Mouse (Mus musculus): Measurements from ENCODE around the gene Dcaf17. TPM values are rescaled to one million over a fixed set of nuclear protein-coding genes. Genes with fewer than 3 reads are reported as not detected.

Dcaf17 gene
- polyA plus RNA-seq (2014; fragmentation: Nextera tagmentation; extraction: Ambion mirVana): 29.2 and 34.1 TPM in 2 replicates

GRCm38 (mm10) chr2:71055300-71056114 is at the start of gene Dcaf17, which contains the start of gene Mettl8:
Dcaf17 (plus strand) TSS chr2:71055328.
Mettl8 (minus strand) TSS chr2:71055583.
- H3K4me2 ChIP-seq (replicated peaks; ENCODE audit: low read depth, low read length): peak within 1 kb of the TSS; percentile 75
- H3K27me3 ChIP-seq (ENCODE audit: control insufficient read depth, insufficient read depth, low read length): no peaks in the 10 kb centered on the region
- under 1% methylated on average over 57 of the region's 57 CpGs for WGBS
- H3K4me1 ChIP-seq (ENCODE audit: control insufficient read depth, insufficient read depth, low read length): 0 out of 2 replicates have a peak, but pooled peaks cover 3% of the 10 kb centered on the region
- no peaks in the 10 kb centered on the region for H3K9me3 ChIP-seq (ENCODE audit: control insufficient read depth, low read length)
- peak; percentile 98 for ATAC-seq (ENCODE audit: low FRiP score, low TSS enrichment)
- H3K9ac ChIP-seq (ENCODE audit: low read depth, low read length): peak within 1 kb of the TSS; percentile 90
- peak within 1 kb of the TSS; percentile 89 for H3K27ac ChIP-seq (ENCODE audit: low read depth, low read length)
- peak within 1 kb of the TSS; percentile 86 for H3K4me3 ChIP-seq (ENCODE audit: low read length)
- peaks cover under 1% of the 10 kb centered on the region for H3K36me3 ChIP-seq (ENCODE audit: control insufficient read depth, insufficient read depth, low read length)

DNA sequence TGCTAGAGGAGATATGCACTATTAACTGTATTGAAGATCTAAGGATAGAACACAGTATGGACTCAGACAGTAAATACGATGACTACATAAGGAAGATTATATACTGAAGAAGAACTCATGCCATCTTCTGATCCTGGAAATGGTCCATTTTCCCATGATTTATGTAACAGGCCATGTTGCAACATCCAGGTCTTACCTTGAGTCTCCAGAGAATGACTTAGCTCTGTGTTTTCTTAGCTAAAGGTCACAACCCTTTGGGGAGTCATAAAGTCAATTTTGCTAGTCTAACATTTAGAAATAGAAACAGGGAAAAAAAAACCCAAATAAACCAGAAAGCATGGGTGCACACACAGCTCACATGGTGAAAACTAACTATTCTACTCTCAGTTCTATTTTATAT is 43.3 kb upstream of the Dcaf17 start:
- H3K27me3 ChIP-seq (ENCODE audit: control insufficient read depth, insufficient read depth, low read length): no peaks in the 10 kb centered on the region
- no peak overlapping the region for H3K4me2 ChIP-seq (replicated peaks; ENCODE audit: low read depth, low read length)
- H3K4me3 ChIP-seq (ENCODE audit: low read length): no peak overlapping the region
- no peaks in the 10 kb centered on the region for H3K9me3 ChIP-seq (ENCODE audit: control insufficient read depth, low read length)
- ATAC-seq (ENCODE audit: low FRiP score, low TSS enrichment): no peak
- H3K4me1 ChIP-seq (ENCODE audit: control insufficient read depth, insufficient read depth, low read length): no peaks in the 10 kb centered on the region
- H3K9ac ChIP-seq (ENCODE audit: low read depth, low read length): no peak overlapping the region
- WGBS: 94% methylated on average over 1 of the region's 1 CpGs
- no peaks in the 10 kb centered on the region; the same call in 1 of the 2 replicates for H3K36me3 ChIP-seq (ENCODE audit: control insufficient read depth, insufficient read depth, low read length)
- H3K27ac ChIP-seq (ENCODE audit: low read depth, low read length): no peak overlapping the region

DNA sequence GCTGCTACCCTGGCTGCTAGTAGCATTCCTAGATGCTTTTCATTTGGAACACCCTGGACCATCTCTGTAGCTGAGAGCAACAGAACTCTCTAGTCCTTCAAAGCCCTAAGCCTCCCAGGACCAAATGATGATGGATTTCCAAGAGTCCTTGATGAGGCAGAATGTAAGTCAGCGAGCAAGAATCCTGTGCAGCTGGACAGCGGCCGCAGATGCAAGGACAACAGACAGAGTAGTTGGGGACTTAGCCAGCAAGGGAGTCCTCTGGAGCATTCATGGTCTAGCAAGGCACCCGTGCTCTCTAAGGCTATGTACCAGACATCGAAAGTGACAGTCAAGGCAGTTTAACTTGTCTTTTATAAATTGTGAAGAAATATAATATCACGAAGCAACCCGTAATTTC is 41.6 kb upstream of the Dcaf17 start:
- Histone ChIP-seq H3K4me2 (replicated peaks; ENCODE audit: low read depth, low read length) (no peak overlapping the region), H3K27ac (ENCODE audit: low read depth, low read length) (no peak overlapping the region), H3K36me3 (ENCODE audit: control insufficient read depth, insufficient read depth, low read length) (no peaks in the 10 kb centered on the region; the same call in 1 of the 2 replicates), H3K4me3 (ENCODE audit: low read length) (no peak overlapping the region), H3K9ac (ENCODE audit: low read depth, low read length) (no peak overlapping the region), H3K27me3 (ENCODE audit: control insufficient read depth, insufficient read depth, low read length) (no peaks in the 10 kb centered on the region), H3K4me1 (ENCODE audit: control insufficient read depth, insufficient read depth, low read length) (no peaks in the 10 kb centered on the region), H3K9me3 (ENCODE audit: control insufficient read depth, low read length) (no peaks in the 10 kb centered on the region)
- 95% methylated on average over 7 of the region's 7 CpGs for WGBS
- no peak for ATAC-seq (ENCODE audit: low FRiP score, low TSS enrichment)

DNA sequence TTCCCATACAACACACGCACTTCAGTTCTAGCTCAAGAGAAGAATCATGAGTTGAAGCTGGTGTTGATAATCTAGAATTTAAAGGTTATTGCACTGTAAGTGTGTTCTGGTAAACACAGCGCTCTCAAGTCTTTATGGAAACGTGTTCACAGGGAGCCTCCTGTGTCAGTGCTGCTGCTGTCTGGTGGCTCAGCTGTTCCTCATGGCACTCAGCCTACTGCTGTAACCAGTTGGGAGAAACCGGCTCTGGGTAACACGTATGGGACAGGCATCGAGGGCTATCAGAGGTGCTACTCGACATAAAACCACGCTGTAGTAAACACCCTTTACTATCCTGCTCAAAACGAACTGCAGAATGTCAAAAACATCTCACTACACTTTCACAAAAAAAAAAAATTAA is 35.9 kb upstream of the Dcaf17 start:
- WGBS: 60% methylated on average over 9 of the region's 9 CpGs
- H3K9me3 ChIP-seq (ENCODE audit: control insufficient read depth, low read length): no peaks in the 10 kb centered on the region
- H3K27ac ChIP-seq (ENCODE audit: low read depth, low read length): no peak overlapping the region
- H3K4me3 ChIP-seq (ENCODE audit: low read length): no peak overlapping the region
- no peaks in the 10 kb centered on the region for H3K27me3 ChIP-seq (ENCODE audit: control insufficient read depth, insufficient read depth, low read length)
- ATAC-seq (ENCODE audit: low FRiP score, low TSS enrichment): no peak
- no peaks in the 10 kb centered on the region for H3K4me1 ChIP-seq (ENCODE audit: control insufficient read depth, insufficient read depth, low read length)
- no peaks in the 10 kb centered on the region; the same call in 1 of the 2 replicates for H3K36me3 ChIP-seq (ENCODE audit: control insufficient read depth, insufficient read depth, low read length)
- no peak overlapping the region for H3K9ac ChIP-seq (ENCODE audit: low read depth, low read length)
- H3K4me2 ChIP-seq (replicated peaks; ENCODE audit: low read depth, low read length): no peak overlapping the region

- H3K27me3 ChIP-seq (ENCODE audit: control insufficient read depth, insufficient read depth, low read length): no peaks in the 10 kb centered on the region
- no peak overlapping the region for H3K4me3 ChIP-seq (ENCODE audit: low read length)
- H3K4me1 ChIP-seq (ENCODE audit: control insufficient read depth, insufficient read depth, low read length): no peaks in the 10 kb centered on the region
- H3K4me2 ChIP-seq (replicated peaks; ENCODE audit: low read depth, low read length): no peak overlapping the region
- no peak overlapping the region for H3K27ac ChIP-seq (ENCODE audit: low read depth, low read length)
- no peak for ATAC-seq (ENCODE audit: low FRiP score, low TSS enrichment)
- H3K9ac ChIP-seq (ENCODE audit: low read depth, low read length): no peak overlapping the region
- 82% methylated on average over 8 of the region's 8 CpGs for WGBS
- no peaks in the 10 kb centered on the region; the same call in 1 of the 2 replicates for H3K36me3 ChIP-seq (ENCODE audit: control insufficient read depth, insufficient read depth, low read length)
- H3K9me3 ChIP-seq (ENCODE audit: control insufficient read depth, low read length): no peaks in the 10 kb centered on the region
Measured at GRCm38 (mm10) chr2:71019704-71020375, 35.3 kb upstream of the Dcaf17 start.

- Histone ChIP-seq H3K4me2 (replicated peaks; ENCODE audit: low read depth, low read length) (no peak overlapping the region), H3K9ac (ENCODE audit: low read depth, low read length) (no peak overlapping the region), H3K9me3 (ENCODE audit: control insufficient read depth, low read length) (no peaks in the 10 kb centered on the region), H3K27me3 (ENCODE audit: control insufficient read depth, insufficient read depth, low read length) (no peaks in the 10 kb centered on the region), H3K4me1 (ENCODE audit: control insufficient read depth, insufficient read depth, low read length) (no peaks in the 10 kb centered on the region), H3K36me3 (ENCODE audit: control insufficient read depth, insufficient read depth, low read length) (no peaks in the 10 kb centered on the region; the same call in 1 of the 2 replicates), H3K27ac (ENCODE audit: low read depth, low read length) (no peak overlapping the region), H3K4me3 (ENCODE audit: low read length) (no peak overlapping the region)
- ATAC-seq (ENCODE audit: low FRiP score, low TSS enrichment): no peak
- WGBS: 86% methylated on average over 8 of the region's 8 CpGs
Measured at GRCm38 (mm10) chr2:71020674-71021073, 34.5 kb upstream of the Dcaf17 start.

- 91% methylated on average over 6 of the region's 6 CpGs for WGBS
- H3K4me1 ChIP-seq (ENCODE audit: control insufficient read depth, insufficient read depth, low read length): no peaks in the 10 kb centered on the region
- no peaks in the 10 kb centered on the region for H3K27me3 ChIP-seq (ENCODE audit: control insufficient read depth, insufficient read depth, low read length)
Measured at GRCm38 (mm10) chr2:71022991-71023390, 32.1 kb upstream of the Dcaf17 start.

GRCm38 (mm10) chr2:71023986-71024385 is 31.1 kb upstream of the Dcaf17 start:
- 90% methylated on average over 6 of the region's 6 CpGs for WGBS
- no peak overlapping the region for H3K9ac ChIP-seq (ENCODE audit: low read depth, low read length)
- no peaks in the 10 kb centered on the region for H3K27me3 ChIP-seq (ENCODE audit: control insufficient read depth, insufficient read depth, low read length)
- H3K27ac ChIP-seq (ENCODE audit: low read depth, low read length): no peak overlapping the region
- no peak overlapping the region for H3K4me2 ChIP-seq (replicated peaks; ENCODE audit: low read depth, low read length)
- H3K36me3 ChIP-seq (ENCODE audit: control insufficient read depth, insufficient read depth, low read length): no peaks in the 10 kb centered on the region
- H3K4me1 ChIP-seq (ENCODE audit: control insufficient read depth, insufficient read depth, low read length): no peaks in the 10 kb centered on the region
- H3K4me3 ChIP-seq (ENCODE audit: low read length): no peak overlapping the region
- ATAC-seq (ENCODE audit: low FRiP score, low TSS enrichment): no peak
- H3K9me3 ChIP-seq (ENCODE audit: control insufficient read depth, low read length): no peaks in the 10 kb centered on the region

More at GRCm38 (mm10) chr2:71022991-71023390, 32.1 kb upstream of the Dcaf17 start:
- H3K4me2 ChIP-seq (replicated peaks; ENCODE audit: low read depth, low read length): no peak overlapping the region
- no peak overlapping the region for H3K9ac ChIP-seq (ENCODE audit: low read depth, low read length)
- H3K4me3 ChIP-seq (ENCODE audit: low read length): no peak overlapping the region
- no peaks in the 10 kb centered on the region for H3K9me3 ChIP-seq (ENCODE audit: control insufficient read depth, low read length)
- no peak for ATAC-seq (ENCODE audit: low FRiP score, low TSS enrichment)
- H3K36me3 ChIP-seq (ENCODE audit: control insufficient read depth, insufficient read depth, low read length): no peaks in the 10 kb centered on the region
- H3K27ac ChIP-seq (ENCODE audit: low read depth, low read length): no peak overlapping the region
